Mouse (Mus musculus) hindbrain, postnatal 0 days (tissue): Measurements from ENCODE around the gene Syt2. TPM values are rescaled to one million over a fixed set of nuclear protein-coding genes. Genes with fewer than 3 reads are reported as not detected.

Experiments
- ATAC-seq: fragments of 200-750 bp; cut with Nextera tagmentation; 2 replicates; pipeline ENCODE4 v1.8.0; 2017; ENCODE audit warnings: mild to moderate bottlenecking, moderate TSS enrichment, moderate library complexity
- DNase-seq: peaks from one replicate; pipeline ENCODE4 v3.0.0-alpha.2; 2015; ENCODE audit warnings: low spot score
- H3K27ac ChIP-seq: fragments of 300-500 bp; sonication (generic); 2 replicates; pipeline ENCODE4 v1.5.1; 2014; ENCODE audit warnings: mild to moderate bottlenecking
- H3K27me3 ChIP-seq: fragments of 300-500 bp; sonication (generic); 2 replicates; pipeline ENCODE4 v1.6.1; 2014; ENCODE audit warnings: low read length, mixed read lengths; ENCODE audit not compliant: insufficient read depth
- H3K36me3 ChIP-seq: fragments of 300-500 bp; sonication (generic); 2 replicates; pipeline ENCODE4 v1.6.1; 2014; ENCODE audit warnings: low read length, mixed read lengths; ENCODE audit not compliant: insufficient read depth
- H3K4me1 ChIP-seq: fragments of 300-500 bp; sonication (generic); 2 replicates; pipeline ENCODE4 v1.6.1; 2014; ENCODE audit warnings: antibody characterized with exemption, low read length, mixed read lengths; ENCODE audit not compliant: insufficient read depth
- H3K4me2 ChIP-seq: fragments of 300-500 bp; sonication (generic); 2 replicates; pipeline ENCODE4 v1.6.1; 2014; ENCODE audit warnings: low read depth, mild to moderate bottlenecking, low read length, moderate library complexity, mixed read lengths
- H3K4me3 ChIP-seq: fragments of 300-500 bp; sonication (generic); 2 replicates; pipeline ENCODE4 v1.5.1; 2014; ENCODE audit warnings: low read length
- H3K9ac ChIP-seq: fragments of 300-500 bp; sonication (generic); replicated peaks from 2 replicates; pipeline ENCODE4 v1.6.1; 2014; ENCODE audit warnings: mild to moderate bottlenecking, low read length, moderate library complexity, mixed read lengths
- H3K9me3 ChIP-seq: fragments of 300-500 bp; sonication (generic); 2 replicates; pipeline ENCODE4 v1.6.1; 2016; ENCODE audit warnings: low read length, mixed read lengths
- CTCF ChIP-seq: IDR thresholded peaks from 2 replicates; pipeline ENCODE4 v1.5.1; 2016; ENCODE audit warnings: antibody characterized with exemption, control low read depth, low read depth
- WGBS: fragments of 180-500 bp; shearing (Covaris S2); extraction: QIAGEN DNeasy Blood & Tissue Kit; methylation state at CpG from one replicate; pipeline ENCODE4 v1.1.7; 2014; 5-methylcytosine and 5-hydroxymethylcytosine counted together
- polyA plus RNA-seq: library from polyadenylated mRNA; unstranded; fragments of >200 nt; fragmentation: Nextera tagmentation; extraction: Ambion mirVana; gene quantifications from 2 replicates; pipeline ENCODE4 v1.2.1, GENCODE M21; 2015
- total RNA-seq: library from RNA; depleted of rRNA; stranded (reverse); fragments of >200 nt; gene quantifications from 2 replicates; pipeline ENCODE4 v1.2.3, GENCODE M21; 2014

Syt2 gene
- total and polyA plus RNA-seq, 2 experiments from 2014 or later: 22.5 to 74.7 TPM

DNA sequence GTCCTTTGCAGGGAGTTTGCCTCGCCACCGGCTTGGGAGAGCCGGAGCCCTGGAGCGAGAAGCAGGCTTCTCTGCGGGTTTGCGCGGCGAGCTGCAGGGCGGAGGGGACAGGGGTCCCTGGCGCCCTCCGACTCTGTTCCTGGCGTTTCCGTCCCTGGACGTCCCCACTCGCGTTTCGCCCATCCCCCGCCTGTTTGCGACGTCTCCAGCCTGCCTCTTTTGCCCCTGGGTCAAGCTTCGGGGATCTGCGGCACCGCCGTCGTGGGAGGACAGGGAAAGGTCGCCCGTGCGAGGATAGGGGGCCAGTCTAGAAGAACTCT is 446 bp downstream of the Syt2 start:
- WGBS: 1% methylated on average over 28 of the region's 28 CpGs
- TF ChIP-seq CTCF: no peak
- Histone ChIP-seq H3K27ac (no peak overlapping the region), H3K36me3 (no peaks in the 10 kb centered on the region), H3K9ac (peak overlapping the region; percentile 40; the same call in 1 of the 2 replicates), H3K4me3 (peak overlapping the region; percentile 50), H3K4me1 (peaks cover 12% of the 10 kb centered on the region), H3K4me2 (peak overlapping the region; percentile 81), H3K27me3 (peaks cover 23% of the 10 kb centered on the region), H3K9me3 (no peaks in the 10 kb centered on the region)
- DNase-seq: no peak
- no peak for ATAC-seq

DNA sequence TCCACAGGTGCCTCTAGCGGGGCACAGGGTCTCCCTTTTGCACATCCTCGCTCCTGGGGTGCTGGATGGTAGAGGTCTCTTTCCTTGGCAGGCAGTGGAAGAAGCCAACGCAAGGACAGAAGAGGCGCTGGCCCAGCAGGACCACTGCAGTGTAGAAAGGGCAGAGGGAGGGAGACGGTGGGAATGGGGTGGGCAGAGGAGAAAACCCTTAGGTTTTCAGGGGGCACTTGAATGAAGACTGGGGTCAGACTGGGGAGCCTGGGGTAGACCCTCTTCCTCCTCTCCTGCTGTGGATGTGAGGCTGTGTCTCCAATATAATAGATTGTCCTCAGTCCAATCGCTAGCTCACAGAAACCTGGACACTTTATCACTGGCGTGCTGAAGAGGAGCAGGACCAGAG is 1.1 kb downstream of the Syt2 start:
- Histone ChIP-seq H3K27me3 (peaks cover 23% of the 10 kb centered on the region), H3K4me3 (0 out of 2 replicates have a peak overlapping the region, but pooled peaks have one; percentile 0), H3K4me2 (peak overlapping the region; percentile 81; the same call in 1 of the 2 replicates), H3K4me1 (peaks cover 14% of the 10 kb centered on the region), H3K9me3 (no peaks in the 10 kb centered on the region), H3K27ac (no peak overlapping the region), H3K9ac (no peak overlapping the region; the same call in 1 of the 2 replicates), H3K36me3 (no peaks in the 10 kb centered on the region)
- ATAC-seq (no peak), DNase-seq (no peak)
- 40% methylated on average over 7 of the region's 7 CpGs for WGBS
- no peak for TF ChIP-seq CTCF

DNA sequence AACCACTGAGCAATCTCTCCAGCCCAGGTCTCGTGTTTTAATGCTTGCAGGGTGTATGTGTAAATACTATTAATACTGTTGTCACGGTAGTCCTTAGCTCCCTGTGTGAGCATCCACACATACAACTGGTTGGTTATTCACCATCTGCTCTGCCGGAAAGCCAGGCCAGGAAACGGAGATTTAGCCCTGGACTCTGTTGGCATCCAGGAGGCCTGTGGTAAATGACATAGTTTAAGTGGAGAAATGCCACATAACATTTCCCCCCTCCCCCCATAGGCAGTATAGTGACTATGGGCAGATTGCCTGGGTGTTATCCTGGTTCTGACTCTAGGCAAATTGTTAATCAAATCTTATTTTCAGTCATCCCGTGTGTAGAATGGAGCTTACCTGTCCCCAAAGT is 4.3 kb downstream of the Syt2 start:
- Histone ChIP-seq H3K4me2 (no peak overlapping the region), H3K4me3 (no peak overlapping the region), H3K36me3 (no peaks in the 10 kb centered on the region), H3K9me3 (no peaks in the 10 kb centered on the region), H3K27me3 (peaks cover 18% of the 10 kb centered on the region), H3K9ac (no peak overlapping the region), H3K4me1 (peaks cover 14% of the 10 kb centered on the region), H3K27ac (no peak overlapping the region)
- no peak for ATAC-seq
- no peak for DNase-seq
- TF ChIP-seq CTCF: no peak
- WGBS: 60% methylated on average over 5 of the region's 5 CpGs

DNA sequence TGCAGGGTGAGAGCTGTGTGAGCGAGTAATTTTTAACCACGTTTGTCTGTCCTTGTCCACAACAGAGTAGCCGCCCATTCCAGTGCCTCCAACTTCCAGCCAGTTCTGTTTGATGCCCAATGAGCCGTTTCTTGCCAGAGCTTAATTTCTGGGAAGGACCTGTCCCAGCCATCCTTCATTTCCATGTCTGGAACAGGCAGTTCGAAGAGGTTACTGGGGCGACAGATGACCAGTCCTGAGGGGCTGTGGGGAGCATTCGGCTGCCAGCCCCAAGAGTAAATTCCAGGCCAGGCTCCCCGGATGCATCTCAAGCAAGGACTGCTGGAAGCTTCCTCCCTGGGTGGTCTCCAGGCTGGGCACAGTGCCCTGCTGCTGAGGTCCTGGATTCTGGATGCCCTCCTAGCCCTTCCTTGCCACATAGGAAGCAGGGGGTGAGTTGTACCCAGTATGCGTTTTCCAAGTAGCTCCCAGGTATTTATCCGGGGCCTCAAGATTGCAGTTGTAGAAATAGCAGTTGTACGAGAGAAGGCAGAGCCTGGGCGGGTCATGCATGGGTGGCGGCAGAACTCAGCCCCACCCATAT is 4.9 kb downstream of the Syt2 start:
- H3K4me3 ChIP-seq: no peak overlapping the region
- H3K9ac ChIP-seq: no peak overlapping the region
- DNase-seq: peak; percentile 69
- WGBS: 27% methylated on average over 13 of the region's 13 CpGs
- H3K27ac ChIP-seq: peak overlapping the region; percentile 1; the same call in 1 of the 2 replicates
- no peaks in the 10 kb centered on the region for H3K36me3 ChIP-seq
- H3K27me3 ChIP-seq: peaks cover 17% of the 10 kb centered on the region
- ATAC-seq: peak; percentile 61
- H3K9me3 ChIP-seq: no peaks in the 10 kb centered on the region
- TF ChIP-seq CTCF: no peak
- H3K4me2 ChIP-seq: peak overlapping the region; percentile 19; the same call in 1 of the 2 replicates
- peaks cover 12% of the 10 kb centered on the region for H3K4me1 ChIP-seq

DNA sequence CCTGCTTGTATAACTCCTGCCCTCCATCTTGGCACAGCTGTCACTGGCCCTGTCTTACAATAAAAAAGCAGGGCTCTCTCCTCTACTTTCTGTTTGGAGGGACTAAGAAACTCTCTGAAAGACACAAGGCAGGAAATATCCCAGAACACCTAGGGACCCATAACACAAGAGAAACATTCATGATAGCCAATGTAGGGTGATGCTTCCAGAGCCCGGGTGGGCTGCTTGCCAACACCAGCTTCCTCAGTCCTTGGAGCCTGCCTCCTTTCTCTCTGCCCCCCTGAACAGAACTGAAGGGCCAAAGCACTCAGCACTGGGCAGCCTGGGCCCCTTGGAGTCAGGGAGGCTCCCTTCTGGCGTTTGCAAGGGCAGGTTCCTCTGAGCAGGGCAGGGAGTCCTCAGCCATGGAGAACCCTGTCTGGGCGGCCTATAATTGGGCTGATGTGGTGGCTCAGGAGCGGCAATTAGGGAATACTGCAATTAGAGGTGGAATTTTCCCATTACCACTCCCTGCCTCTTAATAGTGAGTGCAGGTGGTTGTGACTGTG is 5.4 kb downstream of the Syt2 start:
- DNase-seq (peak; percentile 54), ATAC-seq (peak; percentile 58)
- peak overlapping the region; percentile 19; the same call in 1 of the 2 replicates for H3K4me2 ChIP-seq
- no peaks in the 10 kb centered on the region for H3K36me3 ChIP-seq
- H3K9ac ChIP-seq: no peak overlapping the region
- H3K4me1 ChIP-seq: peaks cover 6% of the 10 kb centered on the region
- no peak overlapping the region for H3K4me3 ChIP-seq
- WGBS: 28% methylated on average over 4 of the region's 4 CpGs
- TF ChIP-seq CTCF: no peak
- H3K27ac ChIP-seq: peak overlapping the region; percentile 1
- peaks cover 14% of the 10 kb centered on the region; the same call in 1 of the 2 replicates for H3K27me3 ChIP-seq
- H3K9me3 ChIP-seq: no peaks in the 10 kb centered on the region

DNA sequence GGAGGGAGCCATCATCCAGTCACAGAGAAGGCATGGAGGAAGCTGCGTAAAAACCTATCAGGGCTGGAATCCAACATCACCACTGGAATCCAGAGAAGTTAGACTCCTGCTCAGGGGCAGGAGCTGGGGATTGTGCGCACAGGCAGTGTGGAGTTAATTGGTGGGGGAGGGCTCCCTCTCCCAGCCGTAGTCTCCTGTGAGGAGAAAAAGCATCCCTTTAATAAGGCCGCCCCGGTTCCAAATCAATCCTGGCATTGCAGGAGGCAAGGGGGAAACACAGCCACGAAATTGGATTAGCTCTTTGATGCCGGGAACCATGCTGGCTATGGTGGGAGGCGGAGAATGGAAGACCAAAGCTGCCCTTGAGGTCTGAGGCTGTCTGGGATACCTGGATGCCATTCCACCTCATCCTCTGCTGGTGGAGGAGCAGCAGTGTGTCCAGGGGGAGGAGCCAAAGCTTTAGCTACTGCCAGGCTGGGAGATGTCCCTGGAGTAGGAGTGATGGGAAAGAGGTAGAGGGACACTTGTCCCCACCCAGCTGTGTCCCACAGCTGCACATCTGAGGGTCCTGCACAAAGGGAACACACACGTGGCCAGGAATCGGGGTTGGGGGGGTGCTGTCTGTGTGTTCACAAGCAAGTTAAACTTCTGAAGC is 7.3 kb downstream of the Syt2 start:
- TF ChIP-seq CTCF: no peak
- no peaks in the 10 kb centered on the region for H3K9me3 ChIP-seq
- peaks cover 5% of the 10 kb centered on the region; the same call in 1 of the 2 replicates for H3K4me1 ChIP-seq
- no peak overlapping the region for H3K4me3 ChIP-seq
- H3K27me3 ChIP-seq: 0 out of 2 replicates have a peak, but pooled peaks cover under 1% of the 10 kb centered on the region
- 25% methylated on average over 10 of the region's 10 CpGs for WGBS
- DNase-seq (no peak), ATAC-seq (no peak; the same call in 1 of the 2 replicates)
- H3K4me2 ChIP-seq: no peak overlapping the region
- H3K36me3 ChIP-seq: no peaks in the 10 kb centered on the region
- H3K9ac ChIP-seq: no peak overlapping the region
- H3K27ac ChIP-seq: no peak overlapping the region
